Mouse (Mus musculus): ENCODE results near the gene Gm20481. TPM values are rescaled to one million over a fixed set of nuclear protein-coding genes. Genes with fewer than 3 reads are reported as not detected.
"Not testable (repeated sequence)": the region's sequence is repeated elsewhere in the genome, so short reads cannot be mapped to it uniquely, and the experiment has no call there.

Gene Gm20481
- total RNA-seq, 2 experiments from 2014 or later: 0.72 TPM; not detected in 1

DNA sequence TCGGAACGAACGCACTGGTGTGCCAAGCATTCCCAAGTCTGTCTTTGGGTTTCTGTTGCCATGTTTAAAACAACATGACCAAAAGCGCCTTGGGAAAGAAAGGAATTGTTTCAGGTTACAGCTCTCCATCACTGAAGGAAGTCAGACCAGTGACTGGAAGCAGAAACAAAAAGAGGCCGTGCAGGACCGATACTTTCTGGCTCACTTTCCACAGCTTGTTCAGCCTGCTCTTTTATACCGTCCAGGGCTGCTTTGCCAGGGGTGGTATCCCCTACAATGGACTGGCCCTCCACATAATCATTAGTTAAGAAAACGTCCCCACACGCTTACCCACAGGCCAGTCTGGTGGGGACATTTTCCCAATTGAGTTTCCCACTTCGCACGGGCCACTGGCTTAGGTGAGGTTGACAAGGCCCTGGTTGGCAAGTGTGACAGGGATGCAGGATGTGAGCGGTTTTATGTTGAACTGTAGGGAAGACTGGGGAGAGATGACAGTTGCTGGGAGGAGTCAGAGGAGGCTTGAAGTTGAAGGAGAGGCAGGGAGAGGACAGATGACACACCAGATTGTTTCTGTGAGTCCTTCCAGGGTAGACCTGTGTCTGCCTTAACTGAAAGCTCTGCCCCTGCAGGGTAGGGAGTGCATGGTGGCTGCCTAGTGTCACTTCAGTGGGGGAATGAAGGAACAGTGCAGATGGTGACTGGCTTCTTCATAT lies 32.6 kb downstream of the Gm20481 start:
- DNase-seq (ENCODE audit: low spot score in 2 of 2): no peak

DNA sequence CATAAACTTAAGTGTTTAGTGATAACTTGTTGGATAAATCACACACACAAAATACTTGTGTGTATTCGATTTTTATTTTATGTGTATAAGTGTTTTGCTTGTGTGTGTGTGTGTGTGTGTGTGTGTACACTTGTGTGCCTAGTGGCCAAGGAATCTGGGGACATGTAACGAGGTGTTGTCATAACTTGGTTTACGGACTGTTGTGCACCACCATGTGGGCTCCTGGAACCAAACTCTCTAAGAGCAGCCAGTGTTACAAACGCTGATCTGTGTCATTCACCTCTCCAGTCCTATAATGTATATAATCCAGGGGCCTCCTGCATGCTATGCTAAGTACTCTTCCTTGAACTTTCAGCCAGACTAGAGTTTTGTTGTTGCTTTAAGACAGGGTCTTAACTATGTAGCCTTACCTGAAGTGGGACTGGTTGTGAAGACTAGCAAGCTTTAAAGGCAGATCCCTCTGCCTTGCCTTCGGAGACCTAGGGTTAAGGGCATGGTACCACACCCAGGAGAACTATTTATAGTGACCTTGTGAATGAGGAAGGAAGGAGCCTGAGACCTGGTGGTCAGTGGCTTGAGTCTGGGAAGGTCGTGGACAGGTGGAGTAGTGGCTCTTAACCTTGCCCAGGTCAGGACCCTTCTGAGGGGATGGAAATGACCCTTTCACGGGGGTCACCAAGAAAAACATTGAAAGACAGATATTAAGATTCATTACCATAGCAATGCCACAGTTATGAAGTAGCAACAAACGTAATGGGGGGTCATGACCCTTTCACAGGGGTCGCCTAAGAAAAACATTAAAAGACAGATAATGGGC lies 33.5 kb downstream of the Gm20481 start:
- DNase-seq (ENCODE audit: low spot score in 2 of 2): no peak

GRCm38 (mm10) chr17:35004075-35004717 lies 34.5 kb downstream of the Gm20481 start:
- no peak for DNase-seq (ENCODE audit: low spot score in 2 of 2)

- no peak for DNase-seq (ENCODE audit: low spot score in 2 of 2)
Observed at GRCm38 (mm10) chr17:35005158-35005557, 35.4 kb downstream of the Gm20481 start.

DNA sequence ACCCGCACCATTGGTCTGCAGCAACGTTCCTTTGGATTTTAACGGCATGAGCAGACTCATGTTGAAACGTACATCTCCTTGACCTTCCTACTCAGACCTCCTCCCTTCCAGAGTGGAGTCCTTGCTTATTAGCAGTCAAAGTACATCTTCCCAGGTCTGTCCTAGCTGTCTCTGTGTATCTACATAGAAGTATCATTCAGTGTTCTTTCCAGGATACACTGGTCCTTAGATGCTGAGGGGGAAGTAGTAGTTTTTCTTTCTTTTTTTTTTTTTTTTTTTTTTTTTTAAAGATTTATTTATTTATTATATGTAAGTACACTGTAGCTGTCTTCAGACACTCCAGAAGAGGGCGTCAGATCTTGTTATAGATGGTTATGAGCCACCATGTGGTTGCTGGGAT lies 36.2 kb downstream of the Gm20481 start:
- not testable (repeated sequence) for DNase-seq (ENCODE audit: low spot score in 2 of 2)

GRCm38 (mm10) chr17:35007387-35007991 lies 37.8 kb downstream of the Gm20481 start:
- no peak for DNase-seq (ENCODE audit: low spot score in 2 of 2)

DNA sequence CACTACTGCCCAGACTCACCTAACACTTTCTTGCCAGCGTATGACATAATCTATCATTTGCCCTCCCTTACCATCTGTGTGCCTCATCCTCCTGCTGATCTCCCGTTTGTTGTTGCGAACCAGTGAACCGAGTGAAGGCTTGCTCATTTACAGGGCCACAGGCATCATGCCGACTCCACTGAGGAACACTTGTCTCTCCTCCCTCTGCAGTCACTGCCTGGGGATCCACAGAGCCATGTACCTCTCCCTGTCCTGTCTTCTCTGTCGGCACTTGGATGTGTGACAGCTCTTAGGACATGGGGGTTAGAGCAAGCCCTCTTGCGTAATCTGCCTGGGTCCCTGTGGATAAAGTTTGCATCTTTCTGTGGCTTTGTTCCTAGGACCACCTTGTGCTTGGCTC lies 39.9 kb downstream of the Gm20481 start:
- no peak for DNase-seq (ENCODE audit: low spot score in 2 of 2)

- DNase-seq (ENCODE audit: low spot score in 2 of 2): no peak
Observed at GRCm38 (mm10) chr17:35011440-35011839, 41.7 kb downstream of the Gm20481 start.

GRCm38 (mm10) chr17:35012430-35012829 lies 42.7 kb downstream of the Gm20481 start:
- DNase-seq (ENCODE audit: low spot score in 2 of 2): no peak

GRCm38 (mm10) chr17:35013221-35013620 lies 43.5 kb downstream of the Gm20481 start:
- no peak for DNase-seq (ENCODE audit: low spot score in 2 of 2)

DNA sequence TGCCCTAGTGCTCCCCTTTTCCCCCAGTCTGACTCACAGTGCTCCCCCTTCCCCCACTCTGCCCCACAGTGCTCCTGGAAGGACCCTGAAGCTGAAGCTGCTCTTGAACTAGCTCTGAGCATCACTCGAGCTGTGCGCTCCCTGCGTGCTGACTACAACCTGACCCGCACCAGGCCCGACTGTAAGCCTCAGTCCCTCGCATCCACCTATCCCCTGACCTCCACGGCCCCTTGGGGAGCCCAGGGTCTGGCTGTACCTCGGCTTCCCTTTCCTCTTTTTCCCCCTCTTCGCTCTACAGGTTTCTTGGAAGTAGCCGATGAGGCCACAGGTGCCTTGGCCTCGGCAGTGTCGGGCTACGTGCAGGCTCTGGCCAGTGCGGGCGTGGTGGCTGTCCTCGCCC lies 45.6 kb downstream of the Gm20481 start:
- no peak for DNase-seq (ENCODE audit: low spot score in 2 of 2)

- DNase-seq (ENCODE audit: low spot score in 2 of 2): no peak
Observed at GRCm38 (mm10) chr17:35016376-35016775, 46.7 kb downstream of the Gm20481 start, which contains the start of gene Vwa7. Gene Vwa7 (plus strand): TSS chr17:35016579.

- no peak for DNase-seq (ENCODE audit: low spot score in 2 of 2)
Observed at GRCm38 (mm10) chr17:35016791-35017705, 47.3 kb downstream of the Gm20481 start.

GRCm38 (mm10) chr17:35017706-35018030 lies 48.0 kb downstream of the Gm20481 start:
- DNase-seq (ENCODE audit: low spot score in 2 of 2): no peak

- no peak for DNase-seq (ENCODE audit: low spot score in 2 of 2)
Observed at GRCm38 (mm10) chr17:35018171-35018570, 48.5 kb downstream of the Gm20481 start.

DNA sequence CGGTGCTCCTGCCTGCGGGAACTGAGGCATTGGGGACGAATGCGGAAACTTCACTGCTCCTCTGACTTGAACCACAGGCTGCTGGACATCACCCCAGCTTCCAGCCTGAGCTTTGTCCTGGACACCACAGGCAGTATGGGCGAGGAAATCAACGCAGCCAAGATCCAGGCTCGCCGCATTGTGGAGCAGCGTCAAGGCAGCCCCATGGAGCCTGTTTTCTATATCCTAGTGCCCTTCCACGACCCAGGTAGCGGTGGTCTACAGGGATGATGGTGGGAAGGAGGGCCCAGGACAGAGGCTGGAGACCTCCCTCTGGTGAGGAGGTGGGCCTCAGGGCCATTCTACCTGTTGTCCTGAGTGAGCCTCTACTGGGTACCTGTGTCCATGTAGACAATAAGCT lies 50.2 kb downstream of the Gm20481 start:
- no peak for DNase-seq (ENCODE audit: low spot score in 2 of 2)

GRCm38 (mm10) chr17:35020551-35020950 lies 50.8 kb downstream of the Gm20481 start:
- no peak for DNase-seq (ENCODE audit: low spot score in 2 of 2)

DNA sequence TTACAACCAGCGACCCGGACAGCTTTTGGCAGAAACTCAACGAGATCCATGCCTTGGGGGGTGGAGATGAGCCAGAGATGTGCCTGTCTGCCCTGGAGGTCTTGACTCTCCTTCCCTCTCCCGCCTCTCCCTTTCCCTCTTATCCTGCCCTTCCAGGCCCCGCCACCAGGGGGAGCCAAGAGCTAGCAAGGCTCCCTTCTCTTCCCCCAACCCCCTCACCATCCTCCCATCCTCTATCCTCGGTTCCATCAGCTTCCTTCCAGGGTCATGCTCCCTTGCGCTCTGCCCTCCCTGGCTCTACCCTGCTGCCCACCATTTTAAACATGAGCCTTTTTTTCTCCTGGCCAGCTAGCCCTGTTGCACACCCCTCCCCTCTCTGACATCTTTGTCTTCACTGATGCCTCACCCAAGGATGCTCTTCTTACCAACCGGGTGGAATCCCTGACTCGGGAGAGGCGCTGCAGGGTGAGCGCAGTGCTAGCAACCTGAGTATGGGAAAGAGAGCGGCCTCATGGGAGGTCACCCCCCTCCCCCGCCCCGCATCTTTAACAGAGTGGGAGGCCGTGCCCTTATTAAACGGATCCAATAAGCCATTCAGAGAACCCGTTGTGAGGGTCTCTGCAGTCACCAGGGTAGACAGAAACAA lies 51.6 kb downstream of the Gm20481 start:
- peak; percentile 85 to 93 for DNase-seq (ENCODE audit: low spot score in 2 of 2)
